Mouse (Mus musculus) neutrophil, adult 5-6 weeks (primary cell): ENCODE results near the gene Zfp784. TPM values are rescaled to one million over a fixed set of nuclear protein-coding genes. Genes with fewer than 3 reads are reported as not detected.
A peak's percentile ranks its signal among the peaks of the same experiment; 100 is the strongest.
"Not testable (repeated sequence)": the region's sequence is repeated elsewhere in the genome, so short reads cannot be mapped to it uniquely, and the experiment has no call there.

Source experiments
- ATAC-seq: fragments of 151-379, 151-347 bp; 2 replicates; pipeline ENCODE4 v1.8.0; 2017; ENCODE audit warnings: mild to moderate bottlenecking, moderate TSS enrichment; ENCODE audit not compliant: insufficient number of reproducible peaks, poor library complexity, low FRiP score, severe bottlenecking; ENCODE audit errors: extremely low read depth
- total RNA-seq: library from RNA; stranded (forward); fragments of 200-1000 nt; gene quantifications from 2 replicates; pipeline ENCODE4 v1.2.3, GENCODE M21; 2017

Gene Zfp784
- total RNA-seq, result 2.9 and 3.4 TPM in 2 replicates

- peak; percentile 82 for ATAC-seq
These were observed at the start of gene Zfp784 for GRCm38 (mm10) chr7:5038109-5038732. Zfp784 (minus strand) TSS chr7:5038446.

- ATAC-seq, result no peak
These were observed 49.6 kb upstream of the Zfp784 start for GRCm38 (mm10) chr7:5087886-5088285.

- ATAC-seq, result no peak
These were observed 48.7 kb upstream of the Zfp784 start for GRCm38 (mm10) chr7:5086921-5087440.

GRCm38 (mm10) chr7:5085512-5085911 is 47.3 kb upstream of the Zfp784 start:
- no peak for ATAC-seq

GRCm38 (mm10) chr7:5083325-5084105 is 45.3 kb upstream of the Zfp784 start:
- ATAC-seq, result peak; percentile 58

GRCm38 (mm10) chr7:5081939-5082338 is 43.7 kb upstream of the Zfp784 start:
- ATAC-seq, result no peak

GRCm38 (mm10) chr7:5081241-5081640 is 43.0 kb upstream of the Zfp784 start:
- ATAC-seq, result no peak

- no peak for ATAC-seq
These were observed 42.6 kb upstream of the Zfp784 start for GRCm38 (mm10) chr7:5080815-5081214.

GRCm38 (mm10) chr7:5080010-5080751 is 41.9 kb upstream of the Zfp784 start, which contains the start of gene Epn1:
Epn1 (plus strand) TSS chr7:5080235.
- peak; percentile 93 for ATAC-seq

GRCm38 (mm10) chr7:5079365-5080009 is 41.2 kb upstream of the Zfp784 start:
- not testable (repeated sequence) for ATAC-seq

GRCm38 (mm10) chr7:5076931-5077330 is 38.7 kb upstream of the Zfp784 start:
- ATAC-seq, result no peak

- ATAC-seq, result no peak
These were observed 36.7 kb upstream of the Zfp784 start for GRCm38 (mm10) chr7:5074984-5075383.

GRCm38 (mm10) chr7:5073586-5073985 is 35.3 kb upstream of the Zfp784 start:
- ATAC-seq, result no peak

GRCm38 (mm10) chr7:5064886-5065285 is 26.6 kb upstream of the Zfp784 start:
- ATAC-seq, result no peak

- no peak for ATAC-seq
These were observed 24.2 kb upstream of the Zfp784 start for GRCm38 (mm10) chr7:5062360-5063001.

GRCm38 (mm10) chr7:5061774-5062359 is 23.6 kb upstream of the Zfp784 start, which contains the start of gene U2af2:
U2af2 (plus strand) TSS chr7:5062143.
- peak; percentile 36 for ATAC-seq

GRCm38 (mm10) chr7:5060944-5061773 is 22.9 kb upstream of the Zfp784 start:
- peak; percentile 75 for ATAC-seq
